Mouse (Mus musculus) skeletal muscle tissue, postnatal 0 days (tissue): ENCODE measurements around the gene Olfr959. TPM values are rescaled to one million over a fixed set of nuclear protein-coding genes. Genes with fewer than 3 reads are reported as not detected.

Experiments
- polyA plus RNA-seq: library from polyadenylated mRNA; unstranded; fragments of >200 nt; fragmentation: Nextera tagmentation; extraction: Ambion mirVana; gene quantifications from 2 replicates; pipeline ENCODE4 v1.2.1, GENCODE M21; 2015

Gene Olfr959
- polyA plus RNA-seq = not detected in 2 replicates

GRCm38 (mm10) chr9:39575469-39575868 lies at the start of gene Olfr959:
Gene Olfr959 (minus strand): TSS chr9:39575569.

GRCm38 (mm10) chr9:39621073-39621472 lies 45.7 kb upstream of the Olfr959 start, which contains the start of gene Olfr960:
Gene Olfr960 (plus strand): TSS chr9:39621373.

GRCm38 (mm10) chr9:39610355-39610754 lies 35.0 kb upstream of the Olfr959 start, which contains the start of gene Olfr148:
Gene Olfr148 (plus strand): TSS chr9:39610655.

GRCm38 (mm10) chr9:39603999-39604453 lies 28.7 kb upstream of the Olfr959 start, which contains the start of gene AW551984:
Gene AW551984 (minus strand): TSS chr9:39604403.

GRCm38 (mm10) chr9:39553946-39554345 lies 21.4 kb downstream of the Olfr959 start, which contains the start of gene Olfr958:
Gene Olfr958 (minus strand): TSS chr9:39554054.

Other genes starting within 250 kb of the Olfr959 start
- not detected in 2 replicates for gene Olfr948, start 249.5 kb downstream of the Olfr959 start, polyA plus RNA-seq
- gene Olfr951, start 188.2 kb downstream of the Olfr959 start, polyA plus RNA-seq = not detected in 2 replicates
- gene Olfr952, start 148.4 kb downstream of the Olfr959 start, polyA plus RNA-seq = not detected in 2 replicates
- gene Olfr954, start 118.9 kb downstream of the Olfr959 start, polyA plus RNA-seq = not detected in 2 replicates
- gene Olfr955, start 103.6 kb downstream of the Olfr959 start, polyA plus RNA-seq = not detected in 2 replicates
- not detected in 2 replicates for gene Olfr44, start 81.6 kb downstream of the Olfr959 start, polyA plus RNA-seq
- not detected in 2 replicates for gene Olfr957, start 59.8 kb downstream of the Olfr959 start, polyA plus RNA-seq
- not detected in 2 replicates for gene Olfr958, start 21.5 kb downstream of the Olfr959 start, polyA plus RNA-seq
- 294 and 327 TPM in 2 replicates for gene AW551984, start 28.8 kb upstream of the Olfr959 start, polyA plus RNA-seq
- not detected in 2 replicates for gene Olfr148, start 35.1 kb upstream of the Olfr959 start, polyA plus RNA-seq
- not detected in 2 replicates for gene Olfr960, start 45.8 kb upstream of the Olfr959 start, polyA plus RNA-seq
- not detected in 2 replicates for gene Olfr961, start 69.5 kb upstream of the Olfr959 start, polyA plus RNA-seq
- gene Olfr963, start 91.6 kb upstream of the Olfr959 start, polyA plus RNA-seq = not detected in 2 replicates
- not detected in 2 replicates for gene Olfr149, start 131.5 kb upstream of the Olfr959 start, polyA plus RNA-seq
- gene Olfr965, start 135.8 kb upstream of the Olfr959 start, polyA plus RNA-seq = not detected in 2 replicates
- not detected in 2 replicates for gene Olfr150, start 155.4 kb upstream of the Olfr959 start, polyA plus RNA-seq
- gene Olfr967, start 170.7 kb upstream of the Olfr959 start, polyA plus RNA-seq = not detected in 2 replicates
- gene Olfr968, start 207.7 kb upstream of the Olfr959 start, polyA plus RNA-seq = not detected in 2 replicates
- gene Olfr969, start 215.4 kb upstream of the Olfr959 start, polyA plus RNA-seq = not detected in 2 replicates
- not detected in 2 replicates for gene Olfr970, start 233.3 kb upstream of the Olfr959 start, polyA plus RNA-seq